Mouse (Mus musculus) gastrocnemius, postnatal 14 days (tissue): ENCODE results near the gene Dennd1c. TPM values are rescaled to one million over a fixed set of nuclear protein-coding genes. Genes with fewer than 3 reads are reported as not detected.

Experiments used
- DNase-seq: peaks from one replicate; pipeline ENCODE4 v3.0.0; 2021; ENCODE audit warnings: mixed read lengths
- intact Hi-C: fragments of 180-260 bp; cut with DNase I; formaldehyde crosslinking; loops from one replicate; pipeline ENCODE4 v1.15.1; 2025; ENCODE audit warnings: low total_unique reads
- long read RNA-seq, 2 experiments: library from polyadenylated mRNA; stranded (forward); transcript quantifications; one replicate each; pipeline ENCODE4 v2.0.0; 2021
- total RNA-seq, 2 experiments: library from RNA; stranded (reverse); gene quantifications; 2 replicates each; pipeline ENCODE4 v1.2.3; 2021

Gene Dennd1c
- under 1 TPM; 0.51 to 0.58 TPM for total RNA-seq
- long read RNA-seq, experiment 1, result 0 reads
- long read RNA-seq, experiment 2, result 0 reads

GRCm38 (mm10) chr17:57078336-57078735 lies at the start of gene Dennd1c:
Gene Dennd1c (minus strand): TSS chr17:57078514.
- intact Hi-C loops, result no loop called here
- DNase-seq, result no peak

GRCm38 (mm10) chr17:57125853-57126622 lies 47.7 kb upstream of the Dennd1c start:
- no peak for DNase-seq
- intact Hi-C loops, result no loop called here

- no peak for DNase-seq
- intact Hi-C loops, result no loop called here
Measured at GRCm38 (mm10) chr17:57124792-57125191, 46.5 kb upstream of the Dennd1c start.

DNA sequence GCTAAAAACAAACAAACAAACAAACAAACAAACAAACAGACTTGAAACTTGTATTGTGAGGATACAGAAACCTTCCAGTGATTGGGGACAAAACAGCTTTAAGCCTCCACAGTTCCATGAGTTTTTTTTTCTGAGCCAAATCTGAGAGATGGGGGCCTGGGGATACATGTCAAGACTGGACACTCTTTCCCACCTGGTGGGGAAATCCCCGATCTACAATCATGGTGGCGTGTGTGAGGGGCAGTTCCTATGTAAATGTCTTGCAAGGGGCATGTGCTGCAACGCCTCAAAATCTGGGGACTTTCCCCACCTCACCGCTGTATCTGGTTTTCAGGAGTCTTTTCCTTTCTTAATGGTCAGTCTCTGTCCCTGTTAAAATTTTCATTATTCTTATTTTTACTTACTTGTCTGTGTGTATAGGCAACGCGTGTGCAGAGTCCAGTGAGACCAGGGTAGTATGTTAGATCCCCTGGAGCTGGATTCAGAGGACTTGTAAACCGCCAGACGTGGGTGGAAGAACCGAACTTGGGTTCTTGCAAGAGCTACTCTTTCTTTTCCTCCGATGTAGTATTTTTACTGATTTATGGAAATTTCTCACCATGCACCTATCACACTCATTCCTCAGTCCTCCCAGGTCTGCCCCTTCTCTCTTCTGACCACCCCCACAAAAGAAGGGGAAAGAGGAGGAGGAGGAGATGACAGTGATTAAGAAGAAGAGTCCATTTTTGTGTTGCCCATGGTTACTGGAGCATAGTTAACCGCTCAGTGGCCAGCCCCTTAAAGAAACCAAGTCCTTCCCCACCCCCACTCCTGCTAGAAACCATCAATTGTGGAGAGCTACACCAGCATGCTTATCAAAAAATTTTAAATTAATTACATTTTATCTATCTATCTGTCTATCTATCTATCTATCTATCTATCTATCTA lies 45.1 kb upstream of the Dennd1c start:
- no peak for DNase-seq
- intact Hi-C loops, result no loop called here

GRCm38 (mm10) chr17:57121856-57122255 lies 43.5 kb upstream of the Dennd1c start:
- intact Hi-C loops, result no loop called here
- DNase-seq, result no peak

DNA sequence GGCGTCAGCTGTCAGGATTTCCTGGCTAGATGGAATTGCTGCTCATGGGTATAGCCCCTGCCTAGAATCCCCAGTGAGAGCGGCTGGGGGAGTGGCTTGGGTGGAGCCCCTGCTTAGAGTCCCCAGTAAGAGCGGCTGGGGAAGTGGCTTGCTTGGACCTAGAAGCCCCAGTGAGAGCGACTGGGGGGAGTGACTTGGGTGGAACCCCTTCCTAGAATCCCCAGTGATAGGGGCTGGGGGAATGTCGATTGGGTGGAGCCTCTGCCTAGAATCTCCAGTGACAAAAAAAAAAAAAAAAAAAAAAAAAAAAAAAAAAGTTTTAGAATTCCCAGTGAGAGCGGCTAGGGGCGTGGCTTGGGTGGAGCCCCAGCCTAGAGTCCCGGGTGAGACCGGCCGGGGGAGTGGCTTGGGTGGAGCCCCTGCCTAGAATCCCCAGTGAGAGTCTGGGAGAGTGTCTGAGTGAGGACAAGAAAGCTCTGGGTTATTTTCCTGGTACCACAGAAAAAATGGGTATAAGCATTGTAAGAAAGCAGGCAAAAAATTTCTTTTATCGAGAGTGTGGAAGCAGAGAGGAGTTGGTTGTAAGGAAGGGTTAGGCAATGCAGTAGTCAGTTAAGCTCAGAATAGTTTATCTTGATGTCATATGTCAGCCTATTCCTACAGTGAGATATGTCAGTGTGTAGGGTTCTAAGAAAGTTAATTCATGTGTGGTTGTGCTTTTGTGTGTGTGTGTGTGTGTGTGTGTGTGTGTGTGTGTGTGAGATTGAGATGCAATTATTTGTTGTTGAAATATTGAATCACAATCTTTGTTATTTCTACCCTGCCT lies 40.4 kb upstream of the Dennd1c start:
- intact Hi-C loops, result no loop called here
- DNase-seq, result peak; percentile 36

GRCm38 (mm10) chr17:57116801-57117200 lies 38.5 kb upstream of the Dennd1c start:
- DNase-seq, result no peak
- intact Hi-C loops, result no loop called here

- DNase-seq, result no peak
- intact Hi-C loops, result no loop called here
Measured at GRCm38 (mm10) chr17:57112768-57113474, 34.6 kb upstream of the Dennd1c start.

GRCm38 (mm10) chr17:57110005-57110404 lies 31.7 kb upstream of the Dennd1c start:
- intact Hi-C loops, result no loop called here

GRCm38 (mm10) chr17:57108666-57109171 lies 30.4 kb upstream of the Dennd1c start:
- no peak for DNase-seq
- intact Hi-C loops, result no loop called here

More at GRCm38 (mm10) chr17:57110005-57110404, 31.7 kb upstream of the Dennd1c start:
- DNase-seq, result no peak

GRCm38 (mm10) chr17:57108040-57108665 lies 29.8 kb upstream of the Dennd1c start:
- intact Hi-C loops, result no loop called here
- DNase-seq, result no peak

DNA sequence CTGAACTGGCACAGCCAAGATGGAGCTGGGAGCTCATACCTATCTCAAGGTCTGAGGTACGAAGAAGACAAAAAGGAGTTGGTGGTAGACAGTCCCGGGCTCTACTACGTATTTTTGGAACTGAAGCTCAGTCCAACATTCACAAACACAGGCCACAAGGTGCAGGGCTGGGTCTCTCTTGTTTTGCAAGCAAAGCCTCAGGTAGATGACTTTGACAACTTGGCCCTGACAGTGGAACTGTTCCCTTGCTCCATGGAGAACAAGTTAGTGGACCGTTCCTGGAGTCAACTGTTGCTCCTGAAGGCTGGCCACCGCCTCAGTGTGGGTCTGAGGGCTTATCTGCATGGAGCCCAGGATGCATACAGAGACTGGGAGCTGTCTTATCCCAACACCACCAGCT lies 28.8 kb upstream of the Dennd1c start:
- intact Hi-C loops, result no loop called here
- DNase-seq, result no peak

- intact Hi-C loops, result no loop called here
- no peak for DNase-seq
Measured at GRCm38 (mm10) chr17:57106035-57106368, 27.7 kb upstream of the Dennd1c start.

- intact Hi-C loops, result no loop called here
- peak; percentile 43 for DNase-seq
Measured at GRCm38 (mm10) chr17:57105181-57106034, 27.1 kb upstream of the Dennd1c start, which contains the start of gene Tnfsf9. Gene Tnfsf9 (plus strand): TSS chr17:57105325.

DNA sequence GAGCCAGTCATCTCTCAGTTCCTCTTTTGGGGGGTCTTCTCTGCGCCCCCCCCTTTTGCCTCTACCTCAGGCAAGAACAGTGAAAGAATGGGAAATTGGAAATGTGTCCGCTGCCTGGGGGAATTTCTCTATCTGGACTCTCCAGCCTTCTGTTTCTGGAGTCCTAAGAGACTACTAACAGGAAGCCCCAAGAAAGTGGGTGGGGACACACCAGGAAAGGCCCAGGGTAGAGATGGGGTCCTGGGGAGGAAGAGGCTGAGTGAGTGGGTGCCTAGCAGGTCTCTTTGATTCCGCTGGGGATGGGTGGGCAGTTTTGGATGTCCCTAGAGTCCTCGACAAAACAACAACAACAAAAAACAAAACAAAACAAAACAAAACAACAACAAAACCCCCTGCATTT lies 26.2 kb upstream of the Dennd1c start:
- no peak for DNase-seq
- intact Hi-C loops, result no loop called here

DNA sequence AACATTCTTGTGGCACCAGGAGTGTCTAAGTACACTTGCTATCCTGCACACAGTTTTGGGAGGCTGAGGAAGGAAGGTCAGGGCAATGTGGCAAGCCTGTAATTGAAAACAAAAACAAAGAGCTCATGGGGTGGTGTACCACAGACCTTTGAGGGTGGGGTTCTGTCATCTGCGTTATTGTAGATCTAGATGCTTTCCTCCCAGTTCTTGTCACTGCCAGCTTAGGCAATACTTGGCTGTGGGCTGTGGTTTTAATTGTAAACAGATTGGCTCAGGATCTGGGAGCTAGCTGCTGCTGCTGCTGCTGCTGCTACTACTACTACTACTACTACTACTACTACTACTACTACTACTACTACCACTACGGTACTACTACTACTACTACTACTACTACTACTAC lies 24.0 kb upstream of the Dennd1c start:
- intact Hi-C loops, result no loop called here
- DNase-seq, result no peak

DNA sequence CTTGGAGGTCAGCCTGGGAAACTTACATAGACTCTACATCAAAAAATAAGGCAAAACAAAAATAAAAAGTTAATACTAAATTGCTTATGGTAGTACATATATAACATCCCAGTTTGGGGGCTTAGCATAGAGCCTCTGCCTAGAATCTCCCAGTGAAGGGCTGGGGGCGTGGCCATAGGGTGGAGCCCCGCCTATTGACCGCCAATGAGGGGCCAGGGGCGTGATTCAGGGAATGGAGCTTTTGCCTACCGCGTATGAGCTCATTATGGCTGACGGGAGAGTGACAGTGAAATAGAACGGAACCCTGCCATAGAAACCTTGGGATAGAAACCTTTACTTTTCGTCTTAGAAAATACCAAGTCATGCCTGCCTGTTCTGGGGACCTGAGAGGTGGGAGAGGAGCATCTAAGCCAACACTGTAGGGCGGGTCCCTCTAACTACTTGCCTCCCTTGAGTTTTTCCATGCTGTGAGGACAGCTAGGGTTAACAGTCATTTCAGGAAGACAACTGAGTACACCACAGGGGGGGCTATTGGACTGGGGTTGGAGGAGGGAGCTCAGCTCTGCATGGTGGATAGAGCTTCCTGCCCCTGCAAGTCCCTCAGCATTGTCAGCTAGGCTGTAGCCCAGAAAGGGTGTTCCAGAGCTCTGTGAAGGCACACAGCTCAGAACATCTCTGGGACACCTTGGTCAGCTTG lies 21.5 kb upstream of the Dennd1c start:
- no peak for DNase-seq
- intact Hi-C loops, result loop anchor here (5.0 to 10.0 kb wide), 2 partner anchors 68 to 235 kb away; no protein-coding TSS in a partner anchor
